Mouse (Mus musculus) brain, embryonic 18.5 days (tissue): ENCODE results near the gene Specc1.
A peak's percentile ranks its signal among the peaks of the same experiment; 100 is the strongest.

Experiments
- DNase-seq: peaks from one replicate; pipeline ENCODE4 v3.0.0-alpha.2; 2012; ENCODE audit warnings: low read depth, low spot score

Gene Specc1

GRCm38 (mm10) chr11:62087051-62087450 lies 130.5 kb downstream of the Specc1 start:
- no peak for DNase-seq

GRCm38 (mm10) chr11:62088651-62089050 lies 132.1 kb downstream of the Specc1 start:
- no peak for DNase-seq

GRCm38 (mm10) chr11:62090321-62090720 lies 133.8 kb downstream of the Specc1 start:
- no peak for DNase-seq

GRCm38 (mm10) chr11:62103380-62103911 lies 146.9 kb downstream of the Specc1 start:
- no peak for DNase-seq

GRCm38 (mm10) chr11:62106401-62106871 lies 149.9 kb downstream of the Specc1 start:
- DNase-seq, result peak; percentile 37

- no peak for DNase-seq
Measured at GRCm38 (mm10) chr11:62107272-62107836, 150.8 kb downstream of the Specc1 start.

- no peak for DNase-seq
Measured at GRCm38 (mm10) chr11:62118561-62118960, 162.0 kb downstream of the Specc1 start.

- DNase-seq, result no peak
Measured at GRCm38 (mm10) chr11:62119871-62120270, 163.3 kb downstream of the Specc1 start.

GRCm38 (mm10) chr11:62121365-62121764 lies 164.8 kb downstream of the Specc1 start:
- DNase-seq, result no peak

GRCm38 (mm10) chr11:62127692-62128091 lies 171.1 kb downstream of the Specc1 start:
- DNase-seq, result peak; percentile 49

- DNase-seq, result no peak
Measured at GRCm38 (mm10) chr11:62128197-62128596, 171.6 kb downstream of the Specc1 start.

GRCm38 (mm10) chr11:62130191-62130590 lies 173.6 kb downstream of the Specc1 start:
- no peak for DNase-seq

GRCm38 (mm10) chr11:62130685-62131295 lies 174.2 kb downstream of the Specc1 start:
- DNase-seq, result no peak

GRCm38 (mm10) chr11:62131601-62132000 lies 175.0 kb downstream of the Specc1 start:
- DNase-seq, result no peak

GRCm38 (mm10) chr11:62134191-62134590 lies 177.6 kb downstream of the Specc1 start:
- DNase-seq, result no peak

GRCm38 (mm10) chr11:62145216-62146110 lies 188.9 kb downstream of the Specc1 start:
- no peak for DNase-seq

- no peak for DNase-seq
Measured at GRCm38 (mm10) chr11:62146661-62147060, 190.1 kb downstream of the Specc1 start.

- no peak for DNase-seq
Measured at GRCm38 (mm10) chr11:62148026-62148425, 191.5 kb downstream of the Specc1 start.

- no peak for DNase-seq
Measured at GRCm38 (mm10) chr11:62148449-62148848, 191.9 kb downstream of the Specc1 start.

- DNase-seq, result no peak
Measured at GRCm38 (mm10) chr11:62153057-62153456, 196.5 kb downstream of the Specc1 start.

GRCm38 (mm10) chr11:62159803-62160202 lies 203.2 kb downstream of the Specc1 start:
- no peak for DNase-seq

- no peak for DNase-seq
Measured at GRCm38 (mm10) chr11:62161450-62161849, 204.9 kb downstream of the Specc1 start.
